Mouse (Mus musculus) layer of hippocampus, adult 9-10 months (tissue): ENCODE measurements around the gene Cfap126.
"Not testable (repeated sequence)": the region's sequence is repeated elsewhere in the genome, so short reads cannot be mapped to it uniquely, and the experiment has no call there.

Source experiments
- DNase-seq: peaks from one replicate; pipeline ENCODE4 v3.0.0; 2022; ENCODE audit warnings: low spot score

Cfap126 gene

GRCm38 (mm10) chr1:171113873-171114299 is at the start of gene Cfap126:
Gene Cfap126, plus strand, starts transcription at chr1:171113918.
- DNase-seq = no peak

GRCm38 (mm10) chr1:171064491-171065242 is 49.1 kb upstream of the Cfap126 start, which contains the start of gene Fcgr3:
Gene Fcgr3, minus strand, starts transcription at chr1:171064935.
- peak; percentile 71 for DNase-seq

GRCm38 (mm10) chr1:171065243-171065587 is 48.5 kb upstream of the Cfap126 start:
- not testable (repeated sequence) for DNase-seq

- DNase-seq = not testable (repeated sequence)
Observed at GRCm38 (mm10) chr1:171065768-171066167, 48.0 kb upstream of the Cfap126 start.

GRCm38 (mm10) chr1:171066583-171066982 is 47.1 kb upstream of the Cfap126 start:
- not testable (repeated sequence) for DNase-seq

GRCm38 (mm10) chr1:171067928-171068327 is 45.8 kb upstream of the Cfap126 start:
- not testable (repeated sequence) for DNase-seq

GRCm38 (mm10) chr1:171069508-171069907 is 44.2 kb upstream of the Cfap126 start:
- DNase-seq = not testable (repeated sequence)

GRCm38 (mm10) chr1:171070879-171071278 is 42.8 kb upstream of the Cfap126 start:
- not testable (repeated sequence) for DNase-seq

GRCm38 (mm10) chr1:171071726-171072125 is 42.0 kb upstream of the Cfap126 start:
- DNase-seq = not testable (repeated sequence)

- not testable (repeated sequence) for DNase-seq
Observed at GRCm38 (mm10) chr1:171072217-171072616, 41.5 kb upstream of the Cfap126 start.

- DNase-seq = not testable (repeated sequence)
Observed at GRCm38 (mm10) chr1:171074283-171074682, 39.4 kb upstream of the Cfap126 start.

GRCm38 (mm10) chr1:171076176-171076575 is 37.5 kb upstream of the Cfap126 start:
- not testable (repeated sequence) for DNase-seq

GRCm38 (mm10) chr1:171077192-171077591 is 36.5 kb upstream of the Cfap126 start:
- not testable (repeated sequence) for DNase-seq

- not testable (repeated sequence) for DNase-seq
Observed at GRCm38 (mm10) chr1:171077955-171078354, 35.8 kb upstream of the Cfap126 start.

- not testable (repeated sequence) for DNase-seq
Observed at GRCm38 (mm10) chr1:171078419-171078818, 35.3 kb upstream of the Cfap126 start.

- not testable (repeated sequence) for DNase-seq
Observed at GRCm38 (mm10) chr1:171079345-171079744, 34.4 kb upstream of the Cfap126 start.

- not testable (repeated sequence) for DNase-seq
Observed at GRCm38 (mm10) chr1:171079825-171080224, 33.9 kb upstream of the Cfap126 start.

GRCm38 (mm10) chr1:171081512-171082231 is 32.0 kb upstream of the Cfap126 start:
- DNase-seq = not testable (repeated sequence)

- no peak for DNase-seq
Observed at GRCm38 (mm10) chr1:171085718-171086117, 28.0 kb upstream of the Cfap126 start.

- DNase-seq = not testable (repeated sequence)
Observed at GRCm38 (mm10) chr1:171088237-171088869, 25.4 kb upstream of the Cfap126 start.

GRCm38 (mm10) chr1:171089891-171090290 is 23.8 kb upstream of the Cfap126 start:
- DNase-seq = no peak

GRCm38 (mm10) chr1:171090761-171091160 is 23.0 kb upstream of the Cfap126 start:
- no peak for DNase-seq
